Mouse (Mus musculus) CH12.LX (cell line): ENCODE data around the gene Ccpg1. TPM values are rescaled to one million over a fixed set of nuclear protein-coding genes. Genes with fewer than 3 reads are reported as not detected.

Experiments
- DNase-seq: peaks from one replicate; pipeline ENCODE4 v3.0.0-alpha.2; 2013; ENCODE audit errors: extremely low read depth
- H3K27ac ChIP-seq: 2 replicates; pipeline ENCODE4 v1.5.1; 2012; ENCODE audit warnings: low read depth, mild to moderate bottlenecking, control low read depth, moderate library complexity; ENCODE audit not compliant: insufficient read depth
- H3K27me3 ChIP-seq: replicated peaks from 2 replicates; pipeline ENCODE3; 2012; ENCODE audit warnings: inconsistent platforms
- H3K36me3 ChIP-seq, 2 experiments: replicated peaks in 1 of 2; 2 replicates each; pipeline versions ENCODE3 to v1.6.1; 2012; ENCODE audit warnings: inconsistent platforms in 1 of 2, low read length in 1 of 2, mild to moderate bottlenecking in 1 of 2, mixed read lengths in 1 of 2, moderate library complexity in 1 of 2; ENCODE audit not compliant: control insufficient read depth in 1 of 2, insufficient read depth in 1 of 2
- H3K4me1 ChIP-seq, 2 experiments: 2 replicates each; pipeline ENCODE4 v1.6.1; 2012; ENCODE audit warnings: inconsistent platforms in 1 of 2, moderate library complexity in 1 of 2; ENCODE audit not compliant: insufficient read depth in 2 of 2, control insufficient read depth in 1 of 2
- H3K4me2 ChIP-seq: 2 replicates; pipeline ENCODE4 v1.6.1; 2012; ENCODE audit warnings: low read depth, mild to moderate bottlenecking, control low read depth; ENCODE audit not compliant: poor library complexity, insufficient read depth, severe bottlenecking
- H3K4me3 ChIP-seq, 3 experiments: fragments of 150-350 bp in 1 of 3; sonication (generic) in 1 of 3; replicated peaks in 1 of 3; 2 replicates each; pipeline versions ENCODE3 to v1.5.1; 2011 to 2012; ENCODE audit warnings: low read depth in 2 of 3, low read length in 2 of 3, mild to moderate bottlenecking in 2 of 3, moderate library complexity in 2 of 3, control low read depth in 1 of 3, improper control_type of control experiment in 1 of 3, inconsistent platforms in 1 of 3, mixed read lengths in 1 of 3; ENCODE audit not compliant: poor library complexity in 1 of 3
- H3K79me2 ChIP-seq: replicated peaks from 2 replicates; pipeline ENCODE4 v1.6.1; 2012; ENCODE audit warnings: mild to moderate bottlenecking, moderate library complexity; ENCODE audit not compliant: control insufficient read depth, poor library complexity, insufficient read depth, severe bottlenecking; ENCODE audit errors: extremely low read depth
- H3K9ac ChIP-seq: 2 replicates; pipeline ENCODE4 v1.6.1; 2012; ENCODE audit warnings: low read depth, mild to moderate bottlenecking, control low read depth, moderate library complexity; ENCODE audit not compliant: insufficient read depth
- H3K9me3 ChIP-seq: replicated peaks from 2 replicates; pipeline ENCODE3; 2012; ENCODE audit warnings: low read length, inconsistent platforms, mixed read lengths
- CTCF ChIP-seq, 2 experiments: IDR thresholded peaks in 1 of 2; conservative IDR thresholded peaks in 1 of 2; 2 replicates each; pipeline ENCODE4 v1.5.1; 2011 to 2012; ENCODE audit warnings: low read depth in 2 of 2, low read length in 2 of 2, improper control_type of control experiment in 1 of 2, inconsistent platforms in 1 of 2, mild to moderate bottlenecking in 1 of 2, moderate library complexity in 1 of 2
- ELF1 ChIP-seq: IDR thresholded peaks from 2 replicates; pipeline ENCODE4 v1.6.1; 2014; ENCODE audit warnings: low read depth, mild to moderate bottlenecking, inconsistent platforms, low read length, improper control_type of control experiment
- HCFC1 ChIP-seq: IDR thresholded peaks from 2 replicates; pipeline ENCODE4 v1.6.1; 2012; ENCODE audit warnings: low read depth, mild to moderate bottlenecking, inconsistent platforms, low read length, improper control_type of control experiment
- IRF4 ChIP-seq: IDR thresholded peaks from 2 replicates; pipeline ENCODE4 v1.6.1; 2014; ENCODE audit warnings: low read depth, mild to moderate bottlenecking, inconsistent platforms, low read length, improper control_type of control experiment
- JUN ChIP-seq: IDR thresholded peaks from 2 replicates; pipeline ENCODE4 v1.6.1; 2011; ENCODE audit warnings: low read depth, mild to moderate bottlenecking, low read length, improper control_type of control experiment, moderate library complexity; ENCODE audit not compliant: insufficient read depth
- JUND ChIP-seq: conservative IDR thresholded peaks from 2 replicates; pipeline ENCODE4 v1.6.1; 2011; ENCODE audit warnings: low read depth, low read length, improper control_type of control experiment
- MAFK ChIP-seq: IDR thresholded peaks from 2 replicates; pipeline ENCODE4 v1.6.1; 2011; ENCODE audit warnings: low read length, improper control_type of control experiment; ENCODE audit not compliant: insufficient replicate concordance
- MEF2A ChIP-seq: IDR thresholded peaks from 2 replicates; pipeline ENCODE4 v1.6.1; 2014; ENCODE audit warnings: low read depth, mild to moderate bottlenecking, inconsistent platforms, low read length, improper control_type of control experiment, borderline replicate concordance
- NELFE ChIP-seq: IDR thresholded peaks from 2 replicates; pipeline ENCODE4 v1.6.1; 2011; ENCODE audit warnings: low read depth, low read length, improper control_type of control experiment
- PAX5 ChIP-seq: IDR thresholded peaks from 2 replicates; pipeline ENCODE4 v1.6.1; 2012; ENCODE audit warnings: low read length, inconsistent platforms, mixed read lengths
- POLR2AphosphoS2 ChIP-seq: IDR thresholded peaks from 2 replicates; pipeline ENCODE4 v1.6.1; 2011; ENCODE audit warnings: low read depth, low read length, improper control_type of control experiment
- SIN3A ChIP-seq: IDR thresholded peaks from 2 replicates; pipeline ENCODE4 v1.6.1; 2012; ENCODE audit warnings: low read length, improper control_type of control experiment, inconsistent platforms
- TBP ChIP-seq: conservative IDR thresholded peaks from 2 replicates; pipeline ENCODE4 v1.6.1; 2011; ENCODE audit warnings: low read depth, low read length, improper control_type of control experiment
- UBTF ChIP-seq: IDR thresholded peaks from 2 replicates; pipeline ENCODE4 v1.6.1; 2012; ENCODE audit warnings: low read depth, mild to moderate bottlenecking, inconsistent platforms, low read length, improper control_type of control experiment, moderate library complexity
- USF1 ChIP-seq: IDR thresholded peaks from 2 replicates; pipeline ENCODE4 v1.6.1; 2014; ENCODE audit warnings: low read depth, mild to moderate bottlenecking, inconsistent platforms, low read length, improper control_type of control experiment
- ZMIZ1 ChIP-seq: IDR thresholded peaks from 2 replicates; pipeline ENCODE4 v1.6.1; 2012; ENCODE audit warnings: low read depth, mild to moderate bottlenecking, inconsistent platforms, low read length, improper control_type of control experiment
- dilution Hi-C: fragments of 300-500 bp; cut with MboI; formaldehyde crosslinking; loops from 2 replicates; pipeline ENCODE4 v1.14.3; 2020; ENCODE audit warnings: low sequenced_read_pairs; ENCODE audit not compliant: extremely low pct_unique_long_range_greater_than_20kb, extremely low pct_ligation_motif_present
- in situ Hi-C: fragments of 300-500 bp; cut with MboI; formaldehyde crosslinking; loops from 3 replicates; pipeline ENCODE4 v1.14.3; 2019; ENCODE audit warnings: low sequenced_read_pairs, low pct_ligation_motif_present, low pct_unique_long_range_greater_than_20kb, mixed read lengths
- polyA plus RNA-seq: library from polyadenylated mRNA; unstranded; fragments of >175 nt; gene quantifications from 2 replicates; pipeline ENCODE4 v1.2.1, GENCODE M21; 2012; ENCODE audit warnings: low read depth; ENCODE audit not compliant: insufficient read length
- total RNA-seq, 2 experiments: library from RNA; depleted of rRNA; stranded (reverse); fragments of 300-350 nt in 1 of 2; fragments of >200 nt in 1 of 2; gene quantifications; 2 replicates each; pipeline ENCODE4 v1.2.3; 2012 to 2014

The Ccpg1 gene
- total and polyA plus RNA-seq, 3 experiments: 5.2 to 18.3 (median 6.2) TPM

DNA sequence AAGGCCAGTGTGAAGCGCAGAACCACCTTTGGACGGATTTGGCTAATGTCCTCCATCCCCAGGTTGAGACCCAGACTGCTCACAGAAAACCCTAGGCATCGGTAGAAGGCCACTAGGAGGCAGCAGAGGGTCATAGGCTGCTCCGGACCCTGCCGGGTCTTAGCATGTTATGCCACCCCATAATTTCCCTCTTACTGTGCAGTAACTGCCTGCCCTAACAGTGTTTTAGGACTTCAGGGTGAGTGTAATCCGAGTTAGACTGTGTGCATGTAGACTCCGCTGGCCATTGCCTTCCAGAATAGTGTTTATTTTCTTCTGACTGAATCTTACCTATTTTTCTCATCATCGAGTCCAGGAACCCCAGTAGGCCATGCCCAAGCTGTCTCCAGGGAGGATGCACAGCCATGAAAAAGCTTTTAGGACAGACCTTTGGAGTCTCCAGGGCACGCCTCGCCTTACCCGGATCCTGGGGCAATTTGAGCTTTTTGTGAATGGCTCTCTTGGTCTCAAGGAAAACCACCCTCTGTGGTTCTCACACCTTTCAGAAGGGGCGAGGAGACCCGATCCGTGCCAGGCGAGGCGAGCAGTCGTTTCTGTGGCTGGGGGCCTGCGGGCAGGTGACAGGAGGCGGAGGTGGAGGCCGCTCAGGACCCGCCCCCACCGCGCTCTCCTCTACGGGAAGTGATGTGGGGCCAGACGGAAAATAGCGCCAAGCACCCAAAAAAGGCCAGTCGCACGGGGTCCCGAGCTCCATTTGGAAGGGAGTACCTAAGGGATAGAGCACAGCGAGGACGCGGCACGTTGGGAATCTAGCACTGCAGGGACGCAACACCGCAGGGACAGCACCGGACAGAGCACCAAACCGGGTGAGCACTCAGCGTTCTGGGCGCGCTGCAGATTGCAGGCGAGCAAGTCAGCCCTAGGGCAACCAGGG lies 59.2 kb downstream of the Ccpg1 start, which contains the start of gene Rab27a (continued):
- TF ChIP-seq JUN (no peak), CTCF (conservative IDR thresholded peaks at IDR 0.05 in 1 of 2, IDR thresholded peaks at IDR 0.05 in 1 of 2; ENCODE audit: low read depth in 2 of 2, low read length in 2 of 2) (peak; percentile 95 to 99), HCFC1 (peak; percentile 21; the same call in 1 of the 2 replicates), TBP (no peak), MAFK (no peak), USF1 (no peak), POLR2AphosphoS2 (no peak), IRF4 (no peak), ZMIZ1 (no peak), PAX5 (no peak), UBTF (no peak; the same call in 1 of the 2 replicates), ELF1 (no peak; the same call in 1 of the 2 replicates), NELFE (no peak), MEF2A (peak; percentile 31; the same call in 1 of the 2 replicates), JUND (no peak; the same call in 1 of the 2 replicates)

DNA sequence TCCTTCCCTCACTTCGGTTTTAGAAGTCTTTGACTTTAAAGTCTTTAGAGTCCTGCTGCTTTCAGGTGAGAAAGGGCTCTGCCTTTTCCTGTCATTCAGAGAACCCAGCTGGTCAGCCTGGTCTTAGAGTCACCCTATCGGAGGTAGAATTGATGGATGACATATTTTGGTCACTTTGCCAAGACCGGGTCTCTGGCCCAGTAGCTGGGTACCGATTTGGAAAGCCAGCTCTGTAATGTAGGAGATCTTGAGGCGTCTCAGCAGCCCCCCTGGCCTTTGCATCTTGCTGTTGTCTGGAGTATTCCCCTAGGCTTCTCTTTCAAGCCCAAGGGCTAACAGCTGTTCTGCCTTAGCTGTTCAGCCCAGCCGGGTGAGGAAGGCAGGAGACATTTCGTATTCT lies 60.0 kb downstream of the Ccpg1 start:
- Histone ChIP-seq H3K9ac (peak overlapping the region; percentile 75), H3K4me2 (peak overlapping the region; percentile 76), H3K4me1 (peaks cover 2 to 44% of the 10 kb centered on the region in 2 experiments; a peak in 3 of 4 replicates), H3K79me2 (peaks cover 16% of the 10 kb centered on the region), H3K36me3 (peaks cover 0 to 24% of the 10 kb centered on the region in 2 experiments), H3K27me3 (no peaks in the 10 kb centered on the region), H3K4me3 (peak overlapping the region; percentile 71 to 84 (median 75)), H3K9me3 (no peaks in the 10 kb centered on the region), H3K27ac (no peak overlapping the region)
- in situ Hi-C loops: no loop called here
- TF ChIP-seq POLR2AphosphoS2 (no peak), SIN3A (no peak), MAFK (no peak)
- no peak for DNase-seq
- dilution Hi-C loops: no loop called here
